Mouse (Mus musculus) cerebellum, adult 18-20 months (tissue): ENCODE results near the gene Lims1.
A peak's percentile ranks its signal among the peaks of the same experiment; 100 is the strongest.

ENCODE experiments used
- DNase-seq, 2 experiments: peaks; one replicate each; pipeline ENCODE4 v3.0.0; 2021

Gene Lims1

DNA sequence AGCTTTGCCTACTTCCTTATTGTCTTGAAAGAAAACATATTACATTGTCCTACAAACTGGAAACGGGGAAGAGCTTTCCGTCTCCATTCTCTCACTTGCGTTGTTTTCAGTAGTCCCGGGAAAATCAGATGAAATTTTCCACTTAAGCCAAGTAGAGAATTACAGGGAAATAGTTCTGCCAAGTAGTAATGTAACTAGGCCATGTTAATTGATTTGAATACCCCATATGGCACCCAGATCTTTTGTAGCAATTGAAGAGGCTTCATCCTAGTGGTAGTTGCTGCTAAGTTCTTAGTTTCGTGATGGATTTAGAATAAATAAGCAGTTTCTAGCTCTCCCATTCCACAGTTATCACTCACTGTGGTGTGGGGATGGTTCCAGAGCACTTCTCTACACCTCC, 62.4 kb downstream of the Lims1 start:
- DNase-seq, result no peak

DNA sequence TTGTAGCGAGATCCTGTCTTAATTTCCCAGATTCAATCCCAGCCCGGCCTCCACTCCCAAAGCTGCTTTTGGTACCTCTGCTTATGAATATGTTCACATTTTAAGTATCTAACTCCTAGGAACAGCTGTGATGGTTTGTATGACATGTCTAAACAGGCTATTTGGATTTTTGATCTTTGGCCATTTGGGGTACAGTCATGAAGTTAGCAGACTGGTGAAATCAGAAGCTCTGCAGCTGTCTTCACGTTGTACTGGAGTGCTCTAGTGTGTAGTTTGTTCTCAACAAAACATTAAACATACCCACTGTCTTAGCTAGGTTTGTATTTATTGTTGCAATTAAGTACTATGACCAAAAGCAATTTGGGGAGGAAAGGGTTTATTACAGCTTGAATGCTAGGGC, 63.7 kb downstream of the Lims1 start:
- DNase-seq, result no peak

DNA sequence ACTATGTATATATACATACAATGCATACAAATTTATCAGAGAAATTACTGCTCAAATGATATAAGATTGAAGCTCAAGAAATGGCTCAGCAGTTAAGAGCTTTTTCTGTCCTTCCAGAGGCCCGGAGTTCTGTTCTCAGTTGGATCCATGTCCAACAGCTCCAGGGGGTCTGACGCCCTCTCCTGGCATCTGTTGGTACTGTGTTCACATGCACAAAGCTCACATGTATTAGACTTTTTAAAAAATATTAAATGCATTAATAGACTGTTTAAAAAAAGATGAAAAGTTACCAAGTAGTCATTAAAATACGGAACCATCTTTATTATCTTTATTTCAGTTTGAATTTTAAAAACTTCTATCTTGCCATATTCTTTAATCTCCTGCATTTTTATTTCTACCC, 65.4 kb downstream of the Lims1 start:
- no peak for DNase-seq

DNA sequence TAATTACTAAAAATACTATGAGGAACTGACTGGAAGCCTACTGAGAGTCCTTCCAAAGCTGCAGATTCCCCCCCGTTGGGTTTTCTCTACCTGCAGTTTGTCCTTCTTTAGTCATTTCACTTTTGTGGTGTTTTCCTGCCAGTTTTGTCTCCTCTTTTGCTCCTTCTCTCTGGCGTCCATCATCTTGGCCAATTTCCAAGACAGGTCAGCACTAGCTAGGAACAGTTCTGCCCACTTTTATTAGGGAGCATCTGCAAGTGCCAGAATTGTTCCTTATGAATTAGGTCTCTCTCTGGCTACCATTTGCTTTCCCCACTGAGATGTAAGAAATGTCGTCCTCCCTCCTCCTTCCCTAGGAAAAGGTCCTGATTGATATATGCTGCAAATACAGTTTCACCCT, 65.9 kb downstream of the Lims1 start:
- peak in 1 of 2 experiments; percentile 55 for DNase-seq

DNA sequence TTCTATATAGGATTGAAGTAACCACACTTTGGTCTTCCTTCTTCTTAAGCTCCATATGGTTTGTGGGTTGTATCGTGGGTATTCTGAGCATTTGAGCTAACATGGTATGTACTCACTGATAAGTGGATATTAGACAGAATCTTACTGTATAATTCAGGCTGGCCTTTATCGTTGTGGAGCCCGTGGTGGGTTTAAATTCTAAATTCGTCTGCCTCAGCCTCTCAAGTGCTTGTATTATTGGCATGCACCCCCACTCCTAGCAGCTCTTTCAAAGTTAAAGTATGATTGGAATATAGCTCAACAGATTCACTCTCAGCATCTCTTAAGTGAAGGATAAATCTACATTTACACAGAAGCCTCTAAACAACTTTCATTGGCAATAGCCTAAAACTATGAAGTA, 69.2 kb downstream of the Lims1 start:
- DNase-seq, result no peak

DNA sequence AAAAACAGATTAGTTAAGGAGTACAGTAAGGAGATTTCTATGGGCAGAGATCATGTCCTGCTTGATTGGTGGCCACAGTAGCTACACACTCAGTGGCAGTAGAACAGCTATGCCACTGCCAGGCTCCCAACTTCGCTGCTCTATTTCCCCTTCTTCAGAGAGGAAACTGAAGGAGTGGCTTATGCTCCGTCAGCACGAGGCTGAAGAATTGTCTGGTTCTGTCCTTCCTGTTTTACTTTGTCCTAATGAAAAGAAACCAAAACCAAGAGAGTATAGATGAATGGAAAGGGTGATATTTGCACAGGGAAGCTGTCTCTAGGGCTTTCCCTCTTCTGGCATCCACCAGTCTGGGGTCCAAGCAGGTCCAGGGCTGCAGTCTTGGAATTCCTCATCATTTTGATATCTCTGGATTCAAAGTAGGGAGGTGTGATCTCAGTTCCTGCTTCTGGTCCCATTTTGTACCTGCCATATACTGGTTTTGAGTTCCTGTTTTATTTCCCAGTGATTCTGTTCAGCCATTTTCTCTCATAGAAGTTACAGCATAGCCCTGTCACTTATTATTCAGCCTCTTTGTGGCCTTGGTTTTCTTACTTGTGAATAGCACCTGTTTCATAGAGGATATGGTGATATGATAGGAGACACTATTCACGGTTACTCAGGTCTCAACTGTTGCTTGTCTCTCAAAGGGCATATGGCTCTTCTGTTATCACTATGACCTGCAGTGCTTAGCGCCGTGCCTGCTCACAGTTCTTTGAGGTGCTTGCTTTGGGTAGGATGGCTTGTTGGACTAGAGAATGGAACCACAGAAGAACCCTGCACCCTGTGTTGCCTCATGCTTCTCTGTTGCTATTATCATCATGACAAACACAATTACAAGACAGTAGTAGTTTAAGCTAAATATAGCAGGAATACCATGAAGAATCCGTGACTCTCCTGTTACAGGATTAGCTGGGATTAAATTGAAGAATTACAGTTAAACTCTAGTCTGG, 70.1 kb downstream of the Lims1 start:
- DNase-seq, result no peak

DNA sequence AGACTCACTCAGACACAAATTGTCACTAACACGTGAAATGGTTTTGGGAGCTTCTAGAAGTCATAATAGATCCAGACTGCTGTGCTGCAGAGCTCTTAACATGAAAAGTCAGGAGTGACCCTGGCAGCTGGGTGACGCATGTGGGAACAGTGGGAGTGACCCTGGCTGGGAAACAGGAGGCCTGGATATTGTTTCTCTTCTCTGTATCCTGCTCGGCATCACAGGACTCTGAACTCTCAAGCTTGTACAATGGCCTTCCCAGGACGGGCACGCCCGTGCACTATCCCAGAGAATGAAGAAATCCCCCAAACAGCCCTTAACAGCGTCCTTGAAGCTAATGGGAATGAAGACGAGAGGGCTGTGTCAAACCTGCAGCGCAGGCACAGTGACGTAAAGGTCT, 70.9 kb downstream of the Lims1 start:
- DNase-seq, result no peak

DNA sequence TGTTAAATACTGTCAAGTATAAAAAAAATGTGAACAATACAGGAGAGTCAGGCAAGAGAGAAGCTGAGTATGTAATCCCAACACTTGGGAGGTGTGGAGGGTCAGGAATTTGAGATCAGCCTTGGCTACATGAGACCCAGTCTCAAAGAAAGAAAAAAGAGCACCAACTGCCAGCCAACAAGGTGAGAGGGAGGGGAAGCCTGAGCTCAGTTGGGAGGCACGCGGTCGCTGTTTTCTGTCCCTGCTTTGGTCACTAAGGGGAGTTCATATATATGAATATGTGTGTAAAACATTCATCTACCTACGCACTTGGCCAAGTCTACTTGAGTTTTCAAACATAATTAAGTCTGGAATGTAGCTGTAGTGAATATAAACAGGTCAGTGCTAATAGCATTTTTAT, 72.0 kb downstream of the Lims1 start:
- no peak for DNase-seq

DNA sequence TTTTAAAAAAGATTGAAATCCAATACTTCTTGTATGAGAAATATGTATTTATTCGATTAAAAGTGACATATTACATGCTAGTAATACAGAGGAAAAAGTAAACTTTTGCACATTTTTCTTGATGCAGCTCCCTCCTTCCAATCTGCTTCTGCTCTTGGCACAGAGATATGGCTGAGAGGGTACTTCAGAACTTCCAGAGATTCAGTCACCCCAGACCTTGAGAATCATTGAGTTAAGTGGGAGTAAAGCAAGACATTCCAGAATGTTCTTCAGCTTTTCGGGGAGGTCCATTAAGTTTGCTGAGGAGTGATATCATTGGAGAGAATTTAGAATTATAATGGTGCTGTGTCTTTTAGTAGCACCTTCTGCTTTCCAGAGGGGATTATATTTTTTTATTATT, 72.5 kb downstream of the Lims1 start:
- no peak for DNase-seq

DNA sequence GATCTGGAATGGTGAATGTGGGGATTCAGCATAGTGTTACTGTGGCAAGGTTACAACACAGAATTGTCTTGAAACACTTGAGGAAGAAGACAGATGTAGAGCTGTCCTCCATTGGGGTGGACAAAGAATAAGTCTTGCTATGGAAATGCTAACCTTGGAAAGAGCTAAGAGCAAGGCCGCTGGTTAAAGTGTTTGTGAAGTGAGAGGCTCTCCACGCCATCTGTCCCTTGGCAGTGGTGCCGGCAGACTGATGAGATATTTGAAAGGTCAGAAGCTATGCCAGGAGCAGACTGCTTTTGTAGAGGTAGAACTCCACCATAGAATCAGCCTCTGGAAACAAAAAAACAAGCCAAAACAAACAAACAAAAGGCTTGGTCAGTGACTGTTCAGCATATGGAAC, 73.3 kb downstream of the Lims1 start:
- DNase-seq, result peak; percentile 74 to 80

DNA sequence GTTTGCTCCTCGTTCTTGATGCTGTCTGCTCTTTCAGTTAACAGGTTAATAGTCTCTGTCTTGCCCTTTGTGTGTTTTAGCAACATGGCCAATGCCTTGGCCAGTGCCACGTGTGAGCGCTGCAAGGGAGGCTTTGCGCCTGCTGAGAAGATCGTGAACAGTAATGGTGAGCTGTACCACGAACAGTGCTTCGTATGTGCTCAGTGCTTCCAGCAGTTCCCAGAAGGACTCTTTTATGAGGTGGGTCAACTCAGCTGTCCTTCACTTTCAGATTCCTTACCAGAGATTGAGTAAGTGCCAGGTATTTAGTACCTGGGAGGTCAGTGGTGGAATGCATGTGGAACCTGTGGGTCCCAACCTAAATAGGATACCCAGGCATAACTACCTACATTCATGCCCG, 75.7 kb downstream of the Lims1 start:
- DNase-seq, result no peak

DNA sequence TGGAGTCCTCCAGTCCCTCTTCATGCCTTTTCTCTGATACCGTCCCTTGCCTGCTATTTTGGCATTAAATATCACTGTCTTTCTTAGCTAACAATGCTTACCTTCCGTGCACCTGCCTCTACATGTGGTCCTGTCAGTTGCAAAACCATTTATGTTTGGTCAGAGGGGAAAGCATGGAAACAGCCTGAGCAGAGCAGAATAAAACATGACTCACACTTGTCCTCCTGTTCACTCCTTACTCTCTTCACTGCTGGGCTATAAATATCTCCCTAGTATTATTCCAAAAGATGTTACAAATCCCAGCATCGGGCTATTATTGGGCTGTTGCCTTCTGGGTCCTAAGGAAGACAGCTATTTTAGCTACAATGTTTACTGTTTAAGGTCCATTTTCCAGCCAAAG, 78.6 kb downstream of the Lims1 start:
- peak; percentile 50 to 52 for DNase-seq

DNA sequence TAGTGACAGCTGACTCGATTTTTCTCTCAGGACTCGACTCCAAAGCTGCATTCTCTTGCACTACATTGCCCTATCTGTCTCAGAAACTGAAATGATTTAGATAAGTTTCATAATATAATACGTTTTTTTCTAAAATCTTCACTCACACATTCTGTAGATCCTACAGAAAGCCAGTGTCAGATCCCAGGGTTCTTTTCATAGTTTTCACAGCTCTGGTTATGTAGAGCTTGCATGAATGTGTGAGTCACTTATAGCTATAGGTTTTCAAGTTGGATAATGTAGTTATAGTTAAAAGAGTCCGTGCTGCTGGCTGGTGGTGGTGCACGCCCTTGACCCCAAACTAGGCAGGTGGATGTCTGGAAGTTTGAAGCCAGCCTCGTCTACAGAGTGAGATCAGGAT, 81.4 kb downstream of the Lims1 start:
- DNase-seq, result no peak

DNA sequence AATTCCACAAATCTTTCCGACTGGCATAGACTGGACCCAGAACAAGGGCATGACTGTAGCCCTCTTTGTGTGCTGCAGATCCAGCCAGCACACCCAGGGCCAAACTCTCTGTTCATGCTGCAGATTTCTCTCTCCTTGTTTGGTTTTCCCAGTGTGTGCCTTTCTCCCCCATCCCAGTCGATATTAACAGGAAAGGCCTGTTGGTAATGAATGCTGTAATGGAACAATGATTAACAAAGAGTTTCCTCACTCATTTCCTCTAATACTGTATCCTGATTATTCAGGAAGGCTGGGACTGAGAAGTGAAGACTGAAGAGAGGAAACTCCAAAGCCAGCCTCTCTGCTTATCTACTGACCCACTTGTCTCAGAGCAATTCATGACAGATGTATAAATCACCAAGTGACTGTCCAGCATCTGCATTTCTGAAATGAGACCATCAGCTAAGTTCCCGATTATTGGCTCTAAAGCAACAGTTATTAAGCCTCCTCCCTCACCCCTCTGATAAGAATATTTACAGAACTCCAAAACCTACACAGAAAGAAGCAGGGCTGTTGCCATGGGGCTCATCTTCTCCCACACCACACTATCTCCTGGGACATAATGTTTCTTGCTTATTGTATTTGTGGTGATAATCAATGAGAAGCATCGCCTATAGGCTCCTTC, 82.2 kb downstream of the Lims1 start:
- DNase-seq, result no peak

DNA sequence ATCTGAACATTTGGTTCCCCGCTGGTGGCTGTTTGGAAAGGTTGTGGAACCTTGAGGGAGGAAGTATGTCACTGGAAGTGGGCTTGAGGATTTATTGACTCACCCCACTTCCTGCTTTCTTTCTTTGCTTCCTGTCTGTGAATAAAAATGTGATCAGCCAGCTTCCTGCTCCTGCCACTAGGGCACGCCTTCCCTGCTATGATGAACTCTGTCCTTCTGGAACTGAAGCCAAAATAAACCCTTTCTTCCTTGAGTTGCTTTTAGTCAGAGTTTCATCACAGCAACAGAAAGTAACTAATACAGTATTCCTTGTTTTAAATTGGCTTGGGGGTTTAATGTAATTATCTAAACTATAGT, 82.7 kb downstream of the Lims1 start:
- DNase-seq, result no peak

DNA sequence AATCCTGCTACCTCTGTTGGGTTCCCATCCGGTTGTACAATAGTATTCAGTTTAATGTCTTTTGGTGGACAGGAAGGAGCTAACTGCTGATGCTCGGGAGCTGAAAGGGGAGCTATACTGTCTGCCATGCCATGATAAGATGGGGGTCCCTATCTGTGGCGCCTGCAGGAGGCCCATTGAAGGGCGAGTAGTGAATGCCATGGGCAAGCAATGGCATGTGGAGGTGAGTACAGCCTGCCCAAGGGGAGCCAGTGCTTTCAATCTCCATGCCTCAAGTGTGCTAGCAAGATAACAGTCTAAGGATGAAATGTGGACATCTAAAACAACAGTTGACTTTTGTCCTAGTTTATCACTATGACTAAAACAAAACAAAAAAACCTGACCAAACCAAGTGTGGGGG, 89.1 kb downstream of the Lims1 start:
- DNase-seq, result no peak

DNA sequence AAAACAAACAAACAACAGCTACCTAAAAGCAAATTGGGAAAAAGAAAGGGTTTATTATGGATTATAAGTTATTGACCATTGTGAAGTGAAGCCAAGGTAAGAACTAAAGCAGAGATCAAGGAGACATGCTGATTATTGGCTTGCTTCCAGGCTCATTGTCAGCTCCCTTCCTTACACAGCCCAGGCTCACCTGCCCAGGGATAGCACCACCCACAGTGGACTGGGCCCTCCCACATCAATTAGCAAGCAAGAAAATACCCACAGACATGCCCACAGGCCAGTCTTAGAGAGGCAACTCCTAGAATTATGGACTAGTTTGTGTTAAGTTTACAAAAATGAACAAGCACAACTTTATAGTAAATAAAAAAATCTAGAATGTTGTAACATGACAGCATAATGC, 89.6 kb downstream of the Lims1 start:
- DNase-seq, result no peak

DNA sequence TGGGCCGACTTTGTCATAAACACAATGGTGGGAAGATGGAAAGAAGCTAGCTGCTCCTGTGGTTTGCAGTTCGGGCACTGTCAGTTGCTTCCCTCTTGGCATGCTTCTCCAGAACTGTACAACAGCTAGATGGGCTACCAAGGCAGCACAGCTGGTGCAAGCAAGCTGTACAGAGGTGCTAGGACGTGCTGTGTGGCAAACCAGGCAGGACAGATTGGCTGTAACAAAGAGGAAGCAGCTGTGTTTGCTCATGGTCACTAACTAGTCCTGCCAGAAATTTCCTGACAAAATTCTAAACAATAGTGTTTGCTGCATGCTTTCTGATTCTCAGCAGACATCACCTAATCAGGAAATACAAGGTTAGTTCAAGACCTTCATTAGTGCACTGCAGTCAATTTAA, 93.4 kb downstream of the Lims1 start:
- DNase-seq, result no peak

DNA sequence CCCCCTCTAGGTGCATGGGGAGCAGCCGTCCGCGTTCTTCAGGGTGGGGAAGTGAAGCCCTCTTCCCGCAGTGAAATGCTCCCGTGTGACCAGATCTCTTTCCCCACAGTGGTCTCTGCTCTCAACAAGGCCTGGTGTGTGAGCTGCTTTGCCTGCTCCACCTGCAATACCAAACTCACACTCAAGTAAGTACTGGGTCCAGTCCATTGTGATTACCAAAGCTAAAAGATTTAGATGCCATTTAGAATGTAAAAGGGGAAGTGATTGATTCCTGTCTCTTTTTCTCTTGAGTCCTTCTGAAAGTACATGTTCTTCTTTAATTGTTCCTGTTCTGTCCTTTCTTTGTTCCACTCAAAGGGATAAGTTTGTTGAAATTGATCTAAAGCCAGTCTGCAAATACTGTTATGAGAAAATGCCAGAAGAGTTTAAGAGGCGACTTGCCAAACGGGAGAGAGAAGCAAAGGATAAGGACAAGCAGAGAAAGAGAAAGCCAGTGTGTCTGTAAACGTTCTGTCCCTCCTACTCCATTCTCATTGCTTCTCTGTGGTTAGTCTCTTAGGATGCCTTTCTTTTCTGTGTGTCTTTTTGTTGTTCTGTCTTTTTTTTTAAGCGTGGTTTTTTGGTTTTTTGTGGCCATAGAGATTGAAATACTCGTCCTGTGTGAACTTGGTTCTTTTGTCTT, 95.2 kb downstream of the Lims1 start:
- DNase-seq, result no peak

DNA sequence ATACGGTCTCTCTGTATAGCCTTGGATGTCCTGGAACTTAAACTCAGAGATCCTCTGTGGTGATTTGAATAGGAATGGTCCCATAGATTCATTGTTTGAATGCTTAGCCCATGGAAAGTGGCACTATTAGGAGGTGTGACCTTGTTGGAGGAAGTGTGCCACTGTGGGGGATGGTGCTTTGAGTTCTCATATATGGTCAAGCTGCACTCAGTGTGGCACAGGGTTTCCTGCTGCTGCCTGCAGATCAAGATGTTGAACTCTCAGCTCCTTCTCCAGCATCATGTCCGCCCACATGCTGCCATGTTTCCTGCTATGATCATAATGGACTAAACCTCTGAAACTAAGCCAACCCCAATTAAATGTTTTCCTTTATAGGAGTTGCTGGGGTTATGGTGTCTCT, 104.7 kb downstream of the Lims1 start:
- no peak for DNase-seq

DNA sequence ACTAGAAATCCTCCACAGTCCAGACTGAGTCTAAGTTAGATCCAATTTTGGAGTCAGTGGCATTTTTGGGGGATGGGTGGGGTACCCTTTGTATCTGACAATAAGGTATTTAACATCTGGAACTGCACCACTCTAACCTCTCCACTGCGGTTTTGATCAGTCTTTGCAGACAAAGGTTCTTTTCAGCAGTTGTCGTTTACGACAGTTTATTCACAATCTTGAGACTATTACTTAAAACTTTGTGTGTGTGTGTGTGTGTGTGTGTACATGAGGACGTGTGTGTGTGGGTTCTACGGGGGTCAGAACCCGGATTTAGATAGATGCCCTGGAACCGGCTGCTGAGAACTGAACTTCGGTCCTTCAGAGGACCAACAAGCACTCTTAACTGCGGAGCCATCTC, 122.6 kb downstream of the Lims1 start:
- no peak for DNase-seq

DNA sequence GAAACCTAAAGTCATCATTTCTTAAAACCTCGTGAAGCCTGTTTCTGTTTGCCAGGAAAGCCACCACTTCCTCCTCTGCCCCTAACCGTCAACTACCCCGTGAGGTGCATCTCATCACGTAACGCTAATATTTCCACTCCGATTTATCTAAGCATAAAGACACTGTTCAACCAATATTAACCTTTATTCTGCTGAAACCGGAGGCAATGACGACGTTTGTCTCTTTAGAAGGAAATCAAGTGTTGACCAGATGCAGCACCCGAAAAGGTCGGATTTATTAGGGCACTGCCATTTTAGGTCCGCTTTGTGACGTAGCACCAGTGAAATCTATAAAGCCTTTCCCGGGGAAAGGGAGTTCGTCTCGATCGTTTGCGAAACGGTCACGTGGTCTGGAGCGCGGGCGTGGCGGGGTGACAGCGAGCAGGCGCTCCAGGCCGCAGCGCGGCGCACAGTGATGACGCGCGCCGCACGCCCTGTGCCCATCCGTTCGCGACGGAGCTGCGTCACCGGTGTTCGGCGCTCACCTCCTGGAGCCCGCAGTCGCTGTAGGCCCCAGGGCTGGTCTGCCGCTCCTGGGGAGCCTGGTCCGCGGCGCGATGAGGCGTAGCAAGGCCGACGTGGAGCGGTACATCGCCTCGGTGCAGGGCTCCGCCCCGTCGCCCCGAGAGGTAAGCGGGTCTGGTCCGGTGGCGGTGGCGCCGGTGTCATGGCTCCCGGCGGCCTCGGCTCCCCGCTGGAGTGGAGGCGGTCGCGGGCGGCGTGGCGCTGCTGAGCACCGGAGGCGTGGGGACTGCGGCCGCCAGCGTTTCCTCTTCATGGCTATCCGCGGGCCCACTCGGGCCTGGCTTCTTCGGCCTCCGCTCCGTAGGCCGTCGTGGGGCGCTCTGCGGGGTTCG, 123.4 kb downstream of the Lims1 start, which contains the start of gene Ranbp2:
TSS of gene Ranbp2 (plus strand) at position 537 of the 896 bp plus-strand sequence.
- peak; percentile 98 to 100 for DNase-seq
